Mouse (Mus musculus): Measurements from ENCODE around the gene Psapl1.

The Psapl1 gene

GRCm38 (mm10) chr5:36191285-36191684 lies 12.5 kb upstream of the Psapl1 start:
- H3K27me3 ChIP-seq (ENCODE audit: control insufficient read depth, insufficient read depth, low read length, poor library complexity, severe bottlenecking), result no peaks in the 10 kb centered on the region
- no peak for DNase-seq (ENCODE audit: low read depth, low spot score)
- no peaks in the 10 kb centered on the region for H3K36me3 ChIP-seq (ENCODE audit: control insufficient read depth, insufficient read depth, low read length, poor library complexity, severe bottlenecking)

- DNase-seq (ENCODE audit: low read depth, low spot score), result peak; percentile 41
- Histone ChIP-seq H3K36me3 (ENCODE audit: control insufficient read depth, insufficient read depth, low read length, poor library complexity, severe bottlenecking) (no peaks in the 10 kb centered on the region), H3K27me3 (ENCODE audit: control insufficient read depth, insufficient read depth, low read length, poor library complexity, severe bottlenecking) (no peaks in the 10 kb centered on the region)
These were observed 11.9 kb upstream of the Psapl1 start for GRCm38 (mm10) chr5:36191876-36192275.

- Histone ChIP-seq H3K27me3 (ENCODE audit: control insufficient read depth, insufficient read depth, low read length, poor library complexity, severe bottlenecking) (no peaks in the 10 kb centered on the region), H3K36me3 (ENCODE audit: control insufficient read depth, insufficient read depth, low read length, poor library complexity, severe bottlenecking) (no peaks in the 10 kb centered on the region)
- no peak for DNase-seq (ENCODE audit: low read depth, low spot score)
These were observed 11.1 kb upstream of the Psapl1 start for GRCm38 (mm10) chr5:36192677-36193076.

- H3K27me3 ChIP-seq (ENCODE audit: control insufficient read depth, insufficient read depth, low read length, poor library complexity, severe bottlenecking), result no peaks in the 10 kb centered on the region
- H3K36me3 ChIP-seq (ENCODE audit: control insufficient read depth, insufficient read depth, low read length, poor library complexity, severe bottlenecking), result no peaks in the 10 kb centered on the region
- no peak for DNase-seq (ENCODE audit: low read depth, low spot score)
These were observed 9.2 kb upstream of the Psapl1 start for GRCm38 (mm10) chr5:36194631-36195030.

GRCm38 (mm10) chr5:36195436-36195835 lies 8.4 kb upstream of the Psapl1 start:
- no peak for DNase-seq (ENCODE audit: low read depth, low spot score)
- Histone ChIP-seq H3K27me3 (ENCODE audit: control insufficient read depth, insufficient read depth, low read length, poor library complexity, severe bottlenecking) (no peaks in the 10 kb centered on the region), H3K36me3 (ENCODE audit: control insufficient read depth, insufficient read depth, low read length, poor library complexity, severe bottlenecking) (no peaks in the 10 kb centered on the region)

- Histone ChIP-seq H3K27me3 (ENCODE audit: control insufficient read depth, insufficient read depth, low read length, poor library complexity, severe bottlenecking) (no peaks in the 10 kb centered on the region), H3K36me3 (ENCODE audit: control insufficient read depth, insufficient read depth, low read length, poor library complexity, severe bottlenecking) (no peaks in the 10 kb centered on the region)
- no peak for DNase-seq (ENCODE audit: low read depth, low spot score)
These were observed 4.3 kb upstream of the Psapl1 start for GRCm38 (mm10) chr5:36199519-36199918.

GRCm38 (mm10) chr5:36202781-36203180 lies 1.0 kb upstream of the Psapl1 start:
- Histone ChIP-seq H3K27me3 (ENCODE audit: control insufficient read depth, insufficient read depth, low read length, poor library complexity, severe bottlenecking) (no peaks in the 10 kb centered on the region), H3K36me3 (ENCODE audit: control insufficient read depth, insufficient read depth, low read length, poor library complexity, severe bottlenecking) (no peaks in the 10 kb centered on the region)
- no peak for DNase-seq (ENCODE audit: low read depth, low spot score)

- DNase-seq (ENCODE audit: low read depth, low spot score), result no peak
- H3K27me3 ChIP-seq (ENCODE audit: control insufficient read depth, insufficient read depth, low read length, poor library complexity, severe bottlenecking), result no peaks in the 10 kb centered on the region
- H3K36me3 ChIP-seq (ENCODE audit: control insufficient read depth, insufficient read depth, low read length, poor library complexity, severe bottlenecking), result no peaks in the 10 kb centered on the region
These were observed 400 bp upstream of the Psapl1 start for GRCm38 (mm10) chr5:36203421-36203820.

GRCm38 (mm10) chr5:36205397-36205796 lies 1.6 kb downstream of the Psapl1 start:
- Histone ChIP-seq H3K36me3 (ENCODE audit: control insufficient read depth, insufficient read depth, low read length, poor library complexity, severe bottlenecking) (no peaks in the 10 kb centered on the region), H3K27me3 (ENCODE audit: control insufficient read depth, insufficient read depth, low read length, poor library complexity, severe bottlenecking) (no peaks in the 10 kb centered on the region)
- no peak for DNase-seq (ENCODE audit: low read depth, low spot score)

GRCm38 (mm10) chr5:36208803-36209202 lies 5.0 kb downstream of the Psapl1 start:
- no peaks in the 10 kb centered on the region for H3K36me3 ChIP-seq (ENCODE audit: control insufficient read depth, insufficient read depth, low read length, poor library complexity, severe bottlenecking)
- no peaks in the 10 kb centered on the region for H3K27me3 ChIP-seq (ENCODE audit: control insufficient read depth, insufficient read depth, low read length, poor library complexity, severe bottlenecking)
- no peak for DNase-seq (ENCODE audit: low read depth, low spot score)

GRCm38 (mm10) chr5:36213310-36213709 lies 9.5 kb downstream of the Psapl1 start:
- H3K36me3 ChIP-seq (ENCODE audit: control insufficient read depth, insufficient read depth, low read length, poor library complexity, severe bottlenecking), result no peaks in the 10 kb centered on the region
- H3K27me3 ChIP-seq (ENCODE audit: control insufficient read depth, insufficient read depth, low read length, poor library complexity, severe bottlenecking), result no peaks in the 10 kb centered on the region
- no peak for DNase-seq (ENCODE audit: low read depth, low spot score)

- Histone ChIP-seq H3K36me3 (ENCODE audit: control insufficient read depth, insufficient read depth, low read length, poor library complexity, severe bottlenecking) (no peaks in the 10 kb centered on the region), H3K27me3 (ENCODE audit: control insufficient read depth, insufficient read depth, low read length, poor library complexity, severe bottlenecking) (no peaks in the 10 kb centered on the region)
- DNase-seq (ENCODE audit: low read depth, low spot score), result no peak
These were observed 16.3 kb downstream of the Psapl1 start for GRCm38 (mm10) chr5:36220105-36220504.

GRCm38 (mm10) chr5:36220626-36221025 lies 16.8 kb downstream of the Psapl1 start:
- Histone ChIP-seq H3K36me3 (ENCODE audit: control insufficient read depth, insufficient read depth, low read length, poor library complexity, severe bottlenecking) (no peaks in the 10 kb centered on the region), H3K27me3 (ENCODE audit: control insufficient read depth, insufficient read depth, low read length, poor library complexity, severe bottlenecking) (no peaks in the 10 kb centered on the region)
- no peak for DNase-seq (ENCODE audit: low read depth, low spot score)

GRCm38 (mm10) chr5:36223787-36224186 lies 20.0 kb downstream of the Psapl1 start:
- peak; percentile 50 for DNase-seq (ENCODE audit: low read depth, low spot score)
- H3K36me3 ChIP-seq (ENCODE audit: control insufficient read depth, insufficient read depth, low read length, poor library complexity, severe bottlenecking), result no peaks in the 10 kb centered on the region

GRCm38 (mm10) chr5:36225855-36226254 lies 22.0 kb downstream of the Psapl1 start:
- H3K27me3 ChIP-seq (ENCODE audit: control insufficient read depth, insufficient read depth, low read length, poor library complexity, severe bottlenecking), result no peaks in the 10 kb centered on the region
- no peaks in the 10 kb centered on the region for H3K36me3 ChIP-seq (ENCODE audit: control insufficient read depth, insufficient read depth, low read length, poor library complexity, severe bottlenecking)
- no peak for DNase-seq (ENCODE audit: low read depth, low spot score)

More at GRCm38 (mm10) chr5:36223787-36224186, 20.0 kb downstream of the Psapl1 start:
- H3K27me3 ChIP-seq (ENCODE audit: control insufficient read depth, insufficient read depth, low read length, poor library complexity, severe bottlenecking), result no peaks in the 10 kb centered on the region

- Histone ChIP-seq H3K36me3 (ENCODE audit: control insufficient read depth, insufficient read depth, low read length, poor library complexity, severe bottlenecking) (no peaks in the 10 kb centered on the region), H3K27me3 (ENCODE audit: control insufficient read depth, insufficient read depth, low read length, poor library complexity, severe bottlenecking) (no peaks in the 10 kb centered on the region)
- DNase-seq (ENCODE audit: low read depth, low spot score), result no peak
These were observed 22.5 kb downstream of the Psapl1 start for GRCm38 (mm10) chr5:36226296-36226695.
